Mouse (Mus musculus) C2C12 (cell line): ENCODE data around the gene Ccdc43.

Experiments used
- CTCF ChIP-seq: IDR thresholded peaks from one replicate; pipeline ENCODE4 v1.5.1; 2011; ENCODE audit not compliant: control insufficient read depth, insufficient read depth, insufficient read length
- USF1 ChIP-seq: IDR thresholded peaks from one replicate; pipeline ENCODE4 v1.6.1; 2011; ENCODE audit warnings: low read depth, mild to moderate bottlenecking, control low read depth, moderate library complexity

DNA sequence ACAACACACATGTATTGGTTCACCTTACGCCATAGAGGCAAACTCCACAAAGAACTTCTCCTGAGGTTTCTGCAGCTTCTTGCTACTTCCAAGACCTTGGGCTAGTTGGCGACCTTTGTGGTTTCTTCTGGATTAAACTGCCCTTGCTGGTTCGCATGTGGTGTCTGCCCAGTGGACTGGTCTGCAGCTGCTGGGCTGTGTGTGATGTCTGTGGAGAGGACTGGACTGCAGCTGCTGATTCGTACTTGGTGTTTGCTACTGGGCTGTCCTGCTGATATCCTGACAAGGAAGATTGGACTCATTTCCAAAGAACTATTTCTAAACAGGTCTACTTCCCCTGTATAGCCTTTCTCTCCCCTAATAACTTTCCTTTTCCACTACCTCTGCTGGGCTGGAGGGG lies 14.8 kb upstream of the Ccdc43 start:
- TF ChIP-seq USF1 (no peak), CTCF (no peak)
